Mouse (Mus musculus) heart, embryonic 12.5 days (tissue): Measurements from ENCODE around the gene Slc12a8. TPM values are rescaled to one million over a fixed set of nuclear protein-coding genes. Genes with fewer than 3 reads are reported as not detected.
A peak's percentile ranks its signal among the peaks of the same experiment; 100 is the strongest.
"Not testable (repeated sequence)": the region's sequence is repeated elsewhere in the genome, so short reads cannot be mapped to it uniquely, and the experiment has no call there.

Source experiments
- ATAC-seq: fragments of 200-750 bp; cut with Nextera tagmentation; 2 replicates; pipeline ENCODE4 v1.8.0; 2017; ENCODE audit warnings: moderate TSS enrichment, moderate library complexity; ENCODE audit not compliant: insufficient number of reproducible peaks, low FRiP score
- H3K27ac ChIP-seq: fragments of 300-500 bp; sonication (generic); 2 replicates; pipeline ENCODE4 v1.5.1; 2016; ENCODE audit warnings: mild to moderate bottlenecking, moderate library complexity; ENCODE audit not compliant: poor library complexity, severe bottlenecking
- H3K27me3 ChIP-seq: fragments of 300-500 bp; sonication (generic); replicated peaks from 2 replicates; pipeline ENCODE4 v1.6.1; 2016; ENCODE audit warnings: mild to moderate bottlenecking, moderate library complexity
- H3K36me3 ChIP-seq: fragments of 300-500 bp; sonication (generic); 2 replicates; pipeline ENCODE4 v1.6.1; 2016; ENCODE audit warnings: mild to moderate bottlenecking, moderate library complexity
- H3K4me1 ChIP-seq: fragments of 300-500 bp; sonication (generic); replicated peaks from 2 replicates; pipeline ENCODE4 v1.6.1; 2016; ENCODE audit warnings: mild to moderate bottlenecking
- H3K4me2 ChIP-seq: fragments of 300-500 bp; sonication (generic); 2 replicates; pipeline ENCODE4 v1.6.1; 2016; ENCODE audit warnings: mild to moderate bottlenecking, moderate library complexity
- H3K4me3 ChIP-seq: fragments of 300-500 bp; sonication (generic); 2 replicates; pipeline ENCODE4 v1.5.1; 2016; ENCODE audit warnings: mild to moderate bottlenecking
- H3K9ac ChIP-seq: fragments of 300-500 bp; sonication (generic); 2 replicates; pipeline ENCODE4 v1.6.1; 2016; ENCODE audit warnings: mild to moderate bottlenecking, moderate library complexity
- H3K9me3 ChIP-seq: fragments of 300-500 bp; sonication (generic); replicated peaks from 2 replicates; pipeline ENCODE4 v1.6.1; 2016; ENCODE audit warnings: mild to moderate bottlenecking, moderate library complexity
- WGBS: fragments of 180-500 bp; shearing (Covaris S2); methylation state at CpG from one replicate; pipeline ENCODE4 v1.1.7; 2016; 5-methylcytosine and 5-hydroxymethylcytosine counted together
- polyA plus RNA-seq: library from polyadenylated mRNA; unstranded; fragments of >200 nt; fragmentation: Nextera tagmentation; extraction: Ambion mirVana; gene quantifications from 2 replicates; pipeline ENCODE4 v1.2.1, GENCODE M21; 2016

Slc12a8 gene
- 1.2 and 1.3 TPM in 2 replicates for polyA plus RNA-seq

GRCm38 (mm10) chr16:33516807-33517565 lies at the start of gene Slc12a8:
Gene Slc12a8 (plus strand): TSS chr16:33517328.
- Histone ChIP-seq H3K9me3 (no peaks in the 10 kb centered on the region), H3K27ac (no peak within 1 kb of the TSS), H3K4me3 (peak within 1 kb of the TSS; percentile 48), H3K9ac (peak within 1 kb of the TSS; percentile 62), H3K4me1 (peaks cover 16% of the 10 kb centered on the region), H3K27me3 (no peaks in the 10 kb centered on the region), H3K4me2 (peak within 1 kb of the TSS; percentile 89), H3K36me3 (no peaks in the 10 kb centered on the region)
- WGBS, result 3% methylated on average over 27 of the region's 27 CpGs
- peak; percentile 67 for ATAC-seq

GRCm38 (mm10) chr16:33467451-33467850 lies 49.7 kb upstream of the Slc12a8 start:
- peak overlapping the region; percentile 46; the same call in 1 of the 2 replicates for H3K9ac ChIP-seq
- no peak overlapping the region for H3K4me2 ChIP-seq
- no peaks in the 10 kb centered on the region for H3K27me3 ChIP-seq
- 0 out of 2 replicates have a peak overlapping the region, but pooled peaks have one; percentile 25 for H3K27ac ChIP-seq
- no peaks in the 10 kb centered on the region for H3K9me3 ChIP-seq
- 55% methylated on average over 6 of the region's 6 CpGs for WGBS
- H3K4me1 ChIP-seq, result peaks cover 4% of the 10 kb centered on the region
- ATAC-seq, result no peak; the same call in 1 of the 2 replicates
- no peak overlapping the region for H3K4me3 ChIP-seq
- peaks cover 26% of the 10 kb centered on the region for H3K36me3 ChIP-seq

DNA sequence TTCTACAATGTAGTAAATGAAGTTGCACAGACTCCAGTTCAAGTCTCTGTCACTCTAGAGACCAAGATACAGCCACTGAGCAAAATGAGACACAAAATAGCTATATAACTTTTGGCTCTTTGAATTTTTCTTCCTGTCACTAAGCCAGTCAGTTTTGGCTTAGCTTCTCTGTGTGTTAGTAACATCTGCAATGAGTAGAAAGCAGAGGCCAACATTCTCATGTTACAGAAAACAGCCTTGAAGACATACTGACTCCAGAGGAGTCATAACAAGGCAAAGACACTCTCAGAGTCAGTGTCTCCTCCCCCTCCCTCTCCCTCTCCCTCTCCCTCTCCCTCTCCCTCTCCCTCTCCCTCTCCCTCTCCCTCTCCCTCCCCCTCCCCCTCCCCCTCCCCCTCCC lies 47.2 kb upstream of the Slc12a8 start:
- no peak overlapping the region for H3K4me3 ChIP-seq
- H3K36me3 ChIP-seq, result peaks cover 36% of the 10 kb centered on the region
- H3K9me3 ChIP-seq, result no peaks in the 10 kb centered on the region
- H3K4me1 ChIP-seq, result peaks cover 4% of the 10 kb centered on the region
- no peaks in the 10 kb centered on the region for H3K27me3 ChIP-seq
- no peak overlapping the region for H3K27ac ChIP-seq
- no peak overlapping the region for H3K9ac ChIP-seq
- no peak overlapping the region for H3K4me2 ChIP-seq
- no peak for ATAC-seq

GRCm38 (mm10) chr16:33474381-33474780 lies 42.7 kb upstream of the Slc12a8 start:
- H3K9ac ChIP-seq, result no peak overlapping the region
- WGBS, result 90% methylated on average over 6 of the region's 6 CpGs
- H3K27me3 ChIP-seq, result no peaks in the 10 kb centered on the region
- H3K4me3 ChIP-seq, result no peak overlapping the region
- no peak for ATAC-seq
- H3K27ac ChIP-seq, result no peak overlapping the region
- no peaks in the 10 kb centered on the region for H3K9me3 ChIP-seq
- H3K4me1 ChIP-seq, result no peaks in the 10 kb centered on the region
- no peak overlapping the region for H3K4me2 ChIP-seq
- H3K36me3 ChIP-seq, result peaks cover 57% of the 10 kb centered on the region

- Histone ChIP-seq H3K9ac (no peak overlapping the region), H3K4me1 (no peaks in the 10 kb centered on the region), H3K36me3 (peaks cover 47% of the 10 kb centered on the region), H3K4me3 (no peak overlapping the region), H3K27me3 (no peaks in the 10 kb centered on the region), H3K4me2 (no peak overlapping the region), H3K9me3 (no peaks in the 10 kb centered on the region), H3K27ac (no peak overlapping the region)
- no peak for ATAC-seq
Measured at GRCm38 (mm10) chr16:33479926-33480325, 37.2 kb upstream of the Slc12a8 start.

DNA sequence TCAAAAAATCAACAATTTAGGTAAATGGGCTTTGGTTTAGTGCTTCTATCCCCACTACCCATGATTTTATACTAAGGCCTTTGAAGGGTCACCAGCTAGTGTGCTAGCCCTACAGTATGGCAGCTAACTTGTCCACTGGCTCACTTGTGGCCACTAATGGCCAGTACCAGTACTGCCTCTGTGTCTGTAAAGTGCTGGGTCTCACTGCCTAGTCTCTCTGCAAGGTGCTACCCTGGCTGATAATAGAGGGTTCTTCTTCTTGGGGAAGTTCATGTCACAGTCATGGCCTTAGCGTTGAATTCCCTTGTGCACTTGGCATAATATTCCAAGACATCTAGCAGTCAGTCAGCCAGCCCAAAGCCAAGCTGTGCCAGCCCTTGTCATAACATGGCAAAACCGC lies 36.0 kb upstream of the Slc12a8 start:
- H3K4me3 ChIP-seq, result no peak overlapping the region
- H3K9ac ChIP-seq, result no peak overlapping the region
- no peaks in the 10 kb centered on the region for H3K4me1 ChIP-seq
- H3K36me3 ChIP-seq, result peaks cover 44% of the 10 kb centered on the region
- no peaks in the 10 kb centered on the region for H3K9me3 ChIP-seq
- no peak overlapping the region for H3K27ac ChIP-seq
- H3K27me3 ChIP-seq, result no peaks in the 10 kb centered on the region
- no peak for ATAC-seq
- H3K4me2 ChIP-seq, result no peak overlapping the region
- WGBS, result 93% methylated on average over 2 of the region's 2 CpGs

- Histone ChIP-seq H3K9ac (no peak overlapping the region), H3K27me3 (no peaks in the 10 kb centered on the region), H3K36me3 (peaks cover 37% of the 10 kb centered on the region), H3K4me1 (no peaks in the 10 kb centered on the region), H3K27ac (no peak overlapping the region), H3K4me3 (no peak overlapping the region), H3K9me3 (no peaks in the 10 kb centered on the region), H3K4me2 (no peak overlapping the region)
- whole genome bisulfite sequencing, result 57% methylated on average over 3 of the region's 3 CpGs
- ATAC-seq, result no peak
Measured at GRCm38 (mm10) chr16:33482309-33482708, 34.8 kb upstream of the Slc12a8 start.

DNA sequence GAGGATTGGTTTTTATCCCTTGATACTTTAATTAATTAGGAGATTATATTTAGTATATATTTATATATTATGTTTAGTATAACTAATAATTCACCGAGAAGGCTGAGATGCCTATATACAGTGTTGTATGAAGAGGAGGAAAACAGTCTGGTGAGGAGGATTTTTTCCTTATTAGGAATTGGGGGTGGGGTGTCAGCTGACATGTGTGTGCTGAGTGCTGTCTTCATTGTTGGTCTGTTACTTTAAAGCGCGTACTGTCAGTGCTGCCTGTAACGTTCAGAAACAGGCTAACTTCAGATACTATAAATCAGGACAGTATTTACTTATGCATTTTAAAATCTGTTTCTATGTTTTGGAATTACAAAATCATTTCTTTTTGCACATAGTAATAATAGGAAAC lies 29.4 kb upstream of the Slc12a8 start:
- Histone ChIP-seq H3K9me3 (no peaks in the 10 kb centered on the region), H3K27me3 (no peaks in the 10 kb centered on the region), H3K4me3 (no peak overlapping the region), H3K9ac (no peak overlapping the region), H3K27ac (no peak overlapping the region), H3K36me3 (peaks cover 36% of the 10 kb centered on the region), H3K4me2 (no peak overlapping the region), H3K4me1 (no peaks in the 10 kb centered on the region; the same call in 1 of the 2 replicates)
- no peak for ATAC-seq
- 74% methylated on average over 4 of the region's 4 CpGs for WGBS

DNA sequence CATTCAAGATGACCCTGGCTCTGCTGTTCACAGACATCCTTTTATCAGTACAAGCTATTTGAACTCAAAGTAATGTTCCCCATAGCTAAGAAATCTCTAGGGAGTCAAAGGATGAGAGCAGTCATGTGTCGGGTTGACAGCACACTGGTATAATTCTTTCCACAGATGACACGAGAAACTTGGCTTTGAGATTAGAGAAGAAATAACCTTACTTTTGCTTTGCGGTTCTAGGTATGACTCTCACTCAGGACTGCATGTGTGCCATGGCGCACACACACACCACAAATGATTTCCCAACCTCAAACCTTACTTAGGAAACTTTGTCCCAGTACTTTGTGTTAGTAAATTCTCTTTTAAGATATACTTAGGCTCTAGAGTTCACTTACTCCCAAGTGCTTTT lies 22.8 kb upstream of the Slc12a8 start:
- Histone ChIP-seq H3K4me3 (no peak overlapping the region), H3K27ac (no peak overlapping the region), H3K9me3 (no peaks in the 10 kb centered on the region), H3K4me1 (no peaks in the 10 kb centered on the region; the same call in 1 of the 2 replicates), H3K27me3 (no peaks in the 10 kb centered on the region), H3K9ac (no peak overlapping the region), H3K4me2 (no peak overlapping the region), H3K36me3 (peaks cover 42% of the 10 kb centered on the region)
- ATAC-seq, result no peak
- 88% methylated on average over 4 of the region's 4 CpGs for WGBS

GRCm38 (mm10) chr16:33508082-33508481 lies 9.0 kb upstream of the Slc12a8 start:
- no peak overlapping the region for H3K4me3 ChIP-seq
- WGBS, result 83% methylated on average over 4 of the region's 4 CpGs
- no peak overlapping the region for H3K9ac ChIP-seq
- ATAC-seq, result no peak
- no peak overlapping the region for H3K27ac ChIP-seq
- H3K9me3 ChIP-seq, result no peaks in the 10 kb centered on the region
- H3K36me3 ChIP-seq, result peaks cover 19% of the 10 kb centered on the region
- no peaks in the 10 kb centered on the region for H3K27me3 ChIP-seq
- H3K4me2 ChIP-seq, result no peak overlapping the region
- H3K4me1 ChIP-seq, result no peaks in the 10 kb centered on the region

DNA sequence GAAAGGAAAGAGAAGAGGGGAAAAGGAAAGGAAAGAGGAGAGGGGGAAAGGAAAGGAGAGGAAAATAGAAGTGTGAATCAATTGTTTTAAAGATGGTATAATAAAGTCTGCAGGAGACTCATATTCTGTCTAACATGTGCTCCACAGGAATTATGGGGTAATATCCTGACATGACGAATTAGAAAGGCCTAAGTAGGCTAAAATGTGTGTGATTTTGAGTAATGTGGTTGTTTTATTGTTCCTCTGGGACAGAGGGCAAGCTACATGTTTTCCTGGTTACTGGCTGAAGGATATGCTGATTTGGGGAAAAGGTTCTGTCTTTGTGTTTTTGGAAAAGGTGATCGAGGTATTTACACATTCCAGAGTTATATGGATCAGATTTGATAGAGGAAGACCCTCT lies 7.9 kb upstream of the Slc12a8 start:
- not testable (repeated sequence) for H3K4me1 ChIP-seq, H3K27ac ChIP-seq, H3K4me3 ChIP-seq, H3K9me3 ChIP-seq, H3K4me2 ChIP-seq, H3K27me3 ChIP-seq, H3K9ac ChIP-seq, ATAC-seq
- WGBS, result 85% methylated on average over 2 of the region's 2 CpGs
- peaks cover 11% of the 10 kb centered on the region for H3K36me3 ChIP-seq

GRCm38 (mm10) chr16:33510856-33511255 lies 6.3 kb upstream of the Slc12a8 start:
- WGBS, result 91% methylated on average over 4 of the region's 4 CpGs
- not testable (repeated sequence) for H3K9ac ChIP-seq, ATAC-seq, H3K4me1 ChIP-seq, H3K36me3 ChIP-seq, H3K4me3 ChIP-seq, H3K4me2 ChIP-seq, H3K27ac ChIP-seq, H3K27me3 ChIP-seq, H3K9me3 ChIP-seq
